Mouse (Mus musculus) liver, embryonic 14.5 days (tissue): ENCODE measurements at regions not wholly inside any gene's neighbourhood (a gene's known extent, or its start where the extent isn't known, plus 50 kb on each side); places are given as distances from the start of the nearest gene placed in this dataset.

Source experiments
- ATAC-seq: fragments of 200-750 bp; cut with Nextera tagmentation; 2 replicates; pipeline ENCODE4 v1.8.0; 2017; ENCODE audit warnings: moderate number of reproducible peaks, mild to moderate bottlenecking, moderate library complexity; ENCODE audit not compliant: insufficient read depth
- DNase-seq, 3 experiments: peaks; one replicate each; pipeline ENCODE4 v3.0.0-alpha.2; 2012 to 2013; ENCODE audit warnings: low read depth in 3 of 3, low spot score in 3 of 3
- H3K27ac ChIP-seq: fragments of 300-500 bp; sonication (generic); 2 replicates; pipeline ENCODE4 v1.5.1; 2014; ENCODE audit warnings: moderate library complexity, mild to moderate bottlenecking, control low read depth, inconsistent platforms
- H3K27me3 ChIP-seq: fragments of 300-500 bp; sonication (generic); 2 replicates; pipeline ENCODE4 v1.6.1; 2014; ENCODE audit warnings: mild to moderate bottlenecking, low read length, moderate library complexity; ENCODE audit not compliant: control insufficient read depth, insufficient read depth
- H3K36me3 ChIP-seq: fragments of 300-500 bp; sonication (generic); replicated peaks from 2 replicates; pipeline ENCODE4 v1.6.1; 2014; ENCODE audit warnings: low read depth; ENCODE audit not compliant: control insufficient read depth, insufficient read depth
- H3K4me1 ChIP-seq, 2 experiments: fragments of 200-500 bp in 1 of 2; fragments of 300-500 bp in 1 of 2; sonication (generic) in 1 of 2; replicated peaks; 2 replicates each; pipeline ENCODE4 v1.6.1; 2012 to 2014; ENCODE audit warnings: antibody characterized with exemption in 1 of 2, inconsistent platforms in 1 of 2, low read length in 1 of 2; ENCODE audit not compliant: control insufficient read depth in 2 of 2, insufficient read depth in 2 of 2
- H3K4me2 ChIP-seq: fragments of 300-500 bp; sonication (generic); 2 replicates; pipeline ENCODE4 v1.6.1; 2014; ENCODE audit warnings: low read depth, mild to moderate bottlenecking, control low read depth, moderate library complexity
- H3K4me3 ChIP-seq, 2 experiments: fragments of 200-500 bp in 1 of 2; fragments of 300-500 bp in 1 of 2; sonication (generic) in 1 of 2; 2 replicates each; pipeline ENCODE4 v1.5.1; 2012 to 2014; ENCODE audit warnings: low read depth in 2 of 2, low read length in 2 of 2, mild to moderate bottlenecking in 2 of 2, control low read depth in 1 of 2, inconsistent platforms in 1 of 2, moderate library complexity in 1 of 2; ENCODE audit not compliant: insufficient read depth in 1 of 2
- H3K9ac ChIP-seq: fragments of 300-500 bp; sonication (generic); replicated peaks from 2 replicates; pipeline ENCODE4 v1.6.1; 2014; ENCODE audit warnings: mild to moderate bottlenecking, control low read depth, moderate library complexity
- H3K9me3 ChIP-seq: fragments of 300-500 bp; sonication (generic); 2 replicates; pipeline ENCODE4 v1.6.1; 2016; ENCODE audit warnings: low read length, mixed read lengths; ENCODE audit not compliant: control insufficient read depth
- CTCF ChIP-seq: IDR thresholded peaks from 2 replicates; pipeline ENCODE4 v1.5.1; 2016; ENCODE audit warnings: antibody characterized with exemption, low read depth, control low read depth
- EP300 ChIP-seq: IDR thresholded peaks from 2 replicates; pipeline ENCODE4 v1.6.1; 2016; ENCODE audit warnings: antibody characterized with exemption, low read depth
- WGBS: fragments of 180-500 bp; shearing (Covaris S2); extraction: QIAGEN DNeasy Blood & Tissue Kit; methylation state at CpG from one replicate; pipeline ENCODE4 v1.1.7; 2014; ENCODE audit not compliant: insufficient replicate concordance; 5-methylcytosine and 5-hydroxymethylcytosine counted together

DNA sequence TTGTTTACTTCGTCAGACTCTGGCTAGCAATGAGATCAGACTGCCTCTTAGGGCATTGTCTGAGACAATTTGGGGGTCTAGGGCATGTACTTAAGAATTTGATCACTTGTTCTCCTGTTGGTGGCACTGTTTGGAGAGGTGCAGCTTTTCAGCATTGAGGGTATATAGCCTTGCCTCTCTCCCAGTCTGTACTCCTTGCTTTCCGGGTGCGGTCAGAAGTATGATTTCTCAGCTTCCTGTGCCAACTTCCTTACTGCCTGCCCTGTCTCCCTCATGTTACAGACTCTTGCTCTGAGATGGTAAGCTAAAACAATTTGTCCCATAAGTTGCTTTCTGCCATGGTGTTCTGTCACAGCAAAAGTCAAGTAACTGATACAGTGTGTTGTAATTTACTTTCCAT lies 124.7 kb upstream of the Arg1 start:
- no peak overlapping the region for H3K4me3 ChIP-seq
- H3K36me3 ChIP-seq, result no peaks in the 10 kb centered on the region
- TF ChIP-seq CTCF (no peak), EP300 (no peak)
- H3K4me2 ChIP-seq, result no peak overlapping the region
- DNase-seq (no peak), ATAC-seq (no peak)
- 47% methylated on average over 3 of the region's 3 CpGs for WGBS
- H3K27ac ChIP-seq, result no peak overlapping the region
- H3K9ac ChIP-seq, result no peak overlapping the region
- H3K27me3 ChIP-seq, result no peaks in the 10 kb centered on the region
- H3K4me1 ChIP-seq, result no peaks in the 10 kb centered on the region
- H3K9me3 ChIP-seq, result no peaks in the 10 kb centered on the region

- Histone ChIP-seq H3K4me1 (no peaks in the 10 kb centered on the region), H3K4me3 (no peak overlapping the region), H3K9me3 (no peaks in the 10 kb centered on the region), H3K27me3 (no peaks in the 10 kb centered on the region), H3K27ac (no peak overlapping the region), H3K4me2 (no peak overlapping the region), H3K9ac (no peak overlapping the region), H3K36me3 (no peaks in the 10 kb centered on the region)
- DNase-seq (no peak), ATAC-seq (no peak)
- TF ChIP-seq CTCF, result no peak
- TF ChIP-seq EP300, result no peak
- WGBS, result 57% methylated on average over 5 of the region's 5 CpGs
Measured at GRCm38 (mm10) chr10:25051368-25051874, 124.1 kb upstream of the Arg1 start.

GRCm38 (mm10) chr10:25041221-25041620 lies 113.9 kb upstream of the Arg1 start:
- no peaks in the 10 kb centered on the region for H3K9me3 ChIP-seq
- WGBS, result 65% methylated on average over 4 of the region's 4 CpGs
- no peak overlapping the region for H3K27ac ChIP-seq
- H3K9ac ChIP-seq, result no peak overlapping the region
- ATAC-seq (no peak), DNase-seq (no peak)
- TF ChIP-seq EP300, result no peak
- no peak for TF ChIP-seq CTCF
- H3K4me2 ChIP-seq, result no peak overlapping the region
- no peaks in the 10 kb centered on the region for H3K36me3 ChIP-seq
- no peaks in the 10 kb centered on the region for H3K4me1 ChIP-seq
- H3K27me3 ChIP-seq, result no peaks in the 10 kb centered on the region
- H3K4me3 ChIP-seq, result no peak overlapping the region

- Histone ChIP-seq H3K4me2 (no peak overlapping the region), H3K27ac (no peak overlapping the region), H3K4me3 (no peak overlapping the region), H3K9ac (no peak overlapping the region), H3K27me3 (no peaks in the 10 kb centered on the region), H3K36me3 (no peaks in the 10 kb centered on the region), H3K4me1 (no peaks in the 10 kb centered on the region), H3K9me3 (no peaks in the 10 kb centered on the region)
- ATAC-seq, result no peak
- no peak for DNase-seq
- TF ChIP-seq CTCF (no peak), EP300 (no peak)
- WGBS, result 75% methylated on average over 3 of the region's 3 CpGs
Measured at GRCm38 (mm10) chr10:25039926-25040325, 112.6 kb upstream of the Arg1 start.

DNA sequence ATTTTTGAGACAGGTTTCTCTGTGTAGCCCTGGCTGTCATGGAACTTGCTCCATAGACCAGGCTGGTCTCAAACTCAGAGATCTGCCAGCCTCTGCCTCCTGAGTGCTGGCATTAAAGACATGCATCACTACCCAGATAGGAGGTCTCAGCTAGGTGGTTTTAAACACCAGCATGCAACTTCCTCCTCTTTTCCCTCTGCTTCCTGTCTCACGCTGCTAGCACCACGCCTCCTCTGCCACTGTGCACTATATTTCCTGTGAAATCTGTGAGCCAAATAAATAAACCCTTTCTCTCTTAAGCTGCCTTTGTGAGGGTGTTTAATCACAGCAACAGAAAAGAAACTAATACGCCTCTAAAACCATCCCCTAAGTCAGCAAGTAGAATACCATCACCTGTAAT lies 109.6 kb upstream of the Arg1 start:
- TF ChIP-seq CTCF (no peak), EP300 (no peak)
- no peak overlapping the region for H3K27ac ChIP-seq
- ATAC-seq (no peak), DNase-seq (no peak)
- H3K9me3 ChIP-seq, result no peaks in the 10 kb centered on the region
- no peak overlapping the region for H3K4me3 ChIP-seq
- H3K4me1 ChIP-seq, result no peaks in the 10 kb centered on the region
- H3K27me3 ChIP-seq, result no peaks in the 10 kb centered on the region
- 40% methylated on average over 3 of the region's 3 CpGs for WGBS
- no peaks in the 10 kb centered on the region for H3K36me3 ChIP-seq
- H3K9ac ChIP-seq, result no peak overlapping the region
- H3K4me2 ChIP-seq, result no peak overlapping the region

DNA sequence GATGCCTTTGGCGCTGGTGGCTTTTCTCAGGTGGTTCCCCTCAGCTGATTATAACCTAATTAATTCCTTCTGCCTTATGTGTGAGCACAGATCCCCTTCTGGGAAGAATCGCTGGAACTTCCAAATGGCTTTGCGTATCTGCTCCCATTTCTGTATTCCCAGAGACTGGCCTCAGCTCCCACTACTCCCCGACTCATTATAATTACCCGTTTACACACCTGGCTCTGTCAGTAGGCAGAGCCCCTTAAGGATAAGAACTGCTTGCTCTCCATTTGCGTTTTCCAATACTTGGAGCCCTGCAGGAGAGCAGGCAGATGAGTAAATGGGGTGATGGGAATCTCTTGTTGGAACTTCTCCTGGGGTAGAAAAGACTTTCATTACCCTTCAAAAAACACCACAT lies 108.1 kb upstream of the Arg1 start:
- H3K36me3 ChIP-seq, result no peaks in the 10 kb centered on the region
- 72% methylated on average over 6 of the region's 6 CpGs for WGBS
- TF ChIP-seq CTCF (no peak), EP300 (no peak)

More for the DNA sequence above, 108.1 kb upstream of the Arg1 start:
- Histone ChIP-seq H3K27me3 (no peaks in the 10 kb centered on the region), H3K4me3 (no peak overlapping the region), H3K4me2 (no peak overlapping the region), H3K4me1 (no peaks in the 10 kb centered on the region), H3K27ac (no peak overlapping the region), H3K9me3 (no peaks in the 10 kb centered on the region), H3K9ac (no peak overlapping the region)
- no peak for DNase-seq
- no peak for ATAC-seq
